Mouse (Mus musculus): ENCODE data around the gene Hoxd8.

The Hoxd8 gene

GRCm38 (mm10) chr2:74669230-74669578 lies 35.2 kb upstream of the Hoxd8 start:
- no peak for DNase-seq (ENCODE audit: inconsistent age in 2 of 2, low spot score in 1 of 2)

GRCm38 (mm10) chr2:74669650-74670235 lies 34.7 kb upstream of the Hoxd8 start:
- no peak for DNase-seq (ENCODE audit: inconsistent age in 2 of 2, low spot score in 1 of 2)

- DNase-seq (ENCODE audit: inconsistent age in 2 of 2, low spot score in 1 of 2), result no peak
These were observed 33.7 kb upstream of the Hoxd8 start for GRCm38 (mm10) chr2:74670632-74671188.

DNA sequence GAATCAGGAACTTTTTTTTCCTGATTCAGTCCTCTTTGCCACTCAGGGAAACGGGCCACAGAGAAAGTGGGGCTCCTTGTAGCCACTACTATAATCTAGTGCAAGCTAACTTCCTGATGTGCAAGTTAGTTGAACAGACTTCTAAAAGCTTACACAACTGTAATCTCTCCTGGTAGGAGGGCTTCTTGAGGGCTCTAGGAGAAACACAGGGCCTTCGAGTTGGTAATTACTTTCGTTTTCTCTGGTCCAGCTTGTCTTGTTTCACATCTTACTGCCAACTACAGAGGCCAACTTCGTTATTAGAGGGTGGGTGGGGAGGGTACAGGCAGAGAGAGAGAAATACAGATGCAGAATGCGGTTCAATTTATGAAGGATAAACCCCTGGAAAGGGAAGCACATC lies 32.6 kb upstream of the Hoxd8 start:
- DNase-seq (ENCODE audit: inconsistent age in 2 of 2, low spot score in 1 of 2), result no peak

GRCm38 (mm10) chr2:74672481-74673362 lies 31.7 kb upstream of the Hoxd8 start:
- peak; percentile 50 to 76 for DNase-seq (ENCODE audit: inconsistent age in 2 of 2, low spot score in 1 of 2)

GRCm38 (mm10) chr2:74673835-74674425 lies 30.5 kb upstream of the Hoxd8 start:
- no peak for DNase-seq (ENCODE audit: inconsistent age in 2 of 2, low spot score in 1 of 2)

- peak in 1 of 2 experiments; percentile 23 for DNase-seq (ENCODE audit: inconsistent age in 2 of 2, low spot score in 1 of 2)
These were observed 29.3 kb upstream of the Hoxd8 start, which contains the start of gene Hoxd12 for GRCm38 (mm10) chr2:74674881-74675665. Hoxd12 (plus strand) TSS chr2:74675013.

GRCm38 (mm10) chr2:74675666-74676282 lies 28.6 kb upstream of the Hoxd8 start:
- no peak for DNase-seq (ENCODE audit: inconsistent age in 2 of 2, low spot score in 1 of 2)

- DNase-seq (ENCODE audit: inconsistent age in 2 of 2, low spot score in 1 of 2), result no peak
These were observed 27.9 kb upstream of the Hoxd8 start for GRCm38 (mm10) chr2:74676376-74677052.

DNA sequence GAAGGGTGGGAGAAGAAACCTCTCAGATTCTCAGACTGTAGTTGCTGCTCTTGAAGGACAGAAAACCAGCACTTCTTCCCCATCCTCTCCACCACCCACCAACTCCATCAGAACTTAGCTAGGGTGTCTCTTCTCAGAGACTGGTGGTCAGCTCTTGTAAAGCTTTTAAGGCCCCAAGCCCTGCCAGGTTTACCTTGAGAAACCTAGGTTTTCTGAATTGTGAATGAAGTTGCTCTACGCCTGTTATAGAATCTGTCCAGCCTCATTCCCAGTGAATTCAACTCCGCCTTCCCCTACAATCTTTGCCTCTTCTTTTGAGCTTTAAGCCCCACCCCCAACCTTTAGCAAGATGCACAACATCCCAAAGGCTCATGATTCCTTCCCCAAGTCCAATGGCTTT lies 27.3 kb upstream of the Hoxd8 start:
- DNase-seq (ENCODE audit: inconsistent age in 2 of 2, low spot score in 1 of 2), result no peak

- DNase-seq (ENCODE audit: inconsistent age in 2 of 2, low spot score in 1 of 2), result no peak
These were observed 25.4 kb upstream of the Hoxd8 start, which contains the start of gene Hoxd11 for GRCm38 (mm10) chr2:74678891-74679595. Hoxd11 (plus strand) TSS chr2:74679557.

GRCm38 (mm10) chr2:74679596-74679971 lies 24.8 kb upstream of the Hoxd8 start:
- peak in 1 of 2 experiments; percentile 41 for DNase-seq (ENCODE audit: inconsistent age in 2 of 2, low spot score in 1 of 2)

DNA sequence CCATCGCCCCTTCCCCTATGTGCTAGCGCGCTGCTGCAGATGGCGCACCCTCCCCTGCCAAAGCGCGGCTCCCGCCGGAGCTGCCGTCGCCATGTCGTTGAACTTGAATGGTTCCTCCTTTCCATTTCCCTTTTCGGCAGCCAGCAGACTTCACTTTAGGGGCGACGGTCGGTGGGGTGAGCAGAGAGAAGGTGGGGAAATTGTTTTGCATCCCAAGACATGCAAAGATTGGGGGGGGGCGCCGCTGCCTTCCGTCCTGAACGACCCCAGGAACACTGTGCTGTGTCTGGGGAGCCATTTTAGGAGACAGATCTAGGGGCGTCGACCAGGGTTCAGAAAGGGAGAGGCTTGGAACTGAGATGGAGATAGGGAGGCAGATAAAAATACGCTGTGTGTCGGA lies 24.4 kb upstream of the Hoxd8 start:
- no peak for DNase-seq (ENCODE audit: inconsistent age in 2 of 2, low spot score in 1 of 2)

DNA sequence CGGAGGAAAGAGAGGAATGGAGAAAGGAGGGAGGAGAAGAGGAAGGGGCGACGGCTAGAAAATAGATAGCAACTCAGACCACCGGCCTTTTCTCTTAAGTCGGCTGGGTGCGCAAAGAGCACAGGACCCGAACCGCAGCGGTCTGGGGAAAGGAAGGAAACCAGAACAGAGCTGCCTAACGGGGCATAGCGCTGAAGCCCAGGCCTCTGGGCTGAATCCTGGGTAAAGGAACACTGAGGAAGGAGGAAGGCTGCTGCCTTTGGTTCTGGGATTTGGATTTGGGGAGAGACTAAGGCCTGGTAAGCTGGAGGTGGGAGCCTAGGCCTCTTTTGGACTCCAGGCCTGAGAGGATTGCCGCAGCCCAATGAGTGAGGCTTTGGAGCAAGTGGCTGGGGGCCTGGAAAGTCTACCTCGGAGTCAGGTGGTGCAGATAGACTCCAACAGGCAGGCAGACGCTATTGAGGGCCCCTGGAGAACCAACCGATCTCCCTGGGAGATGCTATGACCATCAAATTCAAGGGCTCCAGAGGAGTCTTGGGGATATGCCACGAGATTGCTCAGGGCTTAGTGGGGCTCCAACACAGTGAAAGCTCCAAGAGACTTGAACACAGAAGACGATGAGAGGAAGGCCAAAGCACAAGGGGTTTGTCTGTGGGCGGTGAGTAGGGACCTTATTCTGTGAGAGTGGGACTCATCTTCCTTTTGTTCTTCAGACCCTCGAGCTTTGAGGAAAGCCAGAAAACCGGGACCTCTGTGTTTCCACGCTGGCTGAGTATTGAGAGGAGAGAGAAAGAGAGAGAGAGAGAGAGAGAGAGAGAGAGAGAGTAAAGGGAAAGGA lies 23.6 kb upstream of the Hoxd8 start:
- no peak for DNase-seq (ENCODE audit: inconsistent age in 2 of 2, low spot score in 1 of 2)

DNA sequence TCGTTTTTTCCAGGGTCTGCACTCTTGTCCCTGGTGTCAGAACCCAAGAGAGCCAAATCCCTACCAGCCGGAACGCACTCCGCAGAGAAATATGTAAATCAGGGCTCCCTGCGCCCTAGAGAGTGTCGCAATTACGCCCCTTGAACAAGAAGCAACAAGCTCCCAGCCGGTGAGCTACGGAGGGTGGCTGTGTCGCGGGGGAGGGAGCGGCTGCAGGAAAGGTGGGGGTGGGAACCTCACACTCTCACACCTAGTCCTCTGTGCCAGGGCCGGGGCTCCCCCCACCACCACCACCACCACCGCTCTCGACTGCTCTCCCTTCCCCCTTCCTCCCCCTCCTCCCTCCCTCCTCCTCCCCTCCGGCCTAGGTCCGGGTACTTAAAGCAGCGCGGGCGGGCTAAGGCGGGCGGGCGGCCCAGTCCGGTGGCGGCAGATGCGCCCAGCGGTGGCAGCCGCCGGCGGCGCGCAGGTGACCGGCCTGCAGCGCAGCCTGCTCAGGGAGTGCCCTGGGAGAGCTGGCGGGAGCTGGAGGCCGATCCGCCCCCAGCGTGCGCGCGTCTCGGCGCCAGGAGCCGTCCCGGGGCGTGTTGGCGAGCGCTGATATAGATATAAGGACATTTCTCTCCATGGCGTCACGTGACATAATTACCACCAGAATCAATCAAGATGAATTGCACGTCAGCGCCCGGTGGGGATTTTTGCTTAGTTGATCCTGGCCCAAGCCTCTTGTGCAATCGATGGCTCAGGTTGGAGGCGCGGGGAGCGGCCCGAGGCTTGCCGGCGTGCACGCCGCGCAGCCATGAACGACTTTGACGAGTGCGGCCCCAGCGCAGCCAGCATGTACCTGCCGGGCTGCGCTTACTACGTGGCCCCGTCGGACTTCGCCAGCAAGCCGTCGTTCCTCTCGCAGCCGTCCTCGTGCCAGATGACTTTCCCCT lies 22.6 kb upstream of the Hoxd8 start:
- DNase-seq (ENCODE audit: inconsistent age in 2 of 2, low spot score in 1 of 2), result peak in 1 of 2 experiments; percentile 56

DNA sequence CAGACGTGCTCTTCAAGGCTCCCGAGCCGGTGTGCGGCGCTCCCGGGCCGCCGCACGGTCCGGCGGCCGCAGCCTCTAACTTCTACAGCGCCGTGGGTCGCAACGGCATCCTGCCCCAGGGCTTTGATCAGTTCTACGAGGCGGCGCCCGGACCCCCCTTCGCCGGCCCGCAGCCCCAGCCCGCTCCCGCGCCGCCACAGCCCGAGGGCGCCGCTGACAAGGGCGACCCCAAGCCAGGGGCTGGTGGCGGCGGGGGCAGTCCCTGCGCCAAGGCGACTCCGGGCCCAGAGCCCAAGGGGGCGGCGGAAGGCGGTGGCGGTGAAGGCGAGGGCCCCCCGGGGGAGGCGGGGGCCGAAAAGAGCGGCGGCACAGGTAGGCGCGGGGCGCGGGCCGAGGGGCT lies 21.6 kb upstream of the Hoxd8 start:
- no peak for DNase-seq (ENCODE audit: inconsistent age in 2 of 2, low spot score in 1 of 2)

- no peak for DNase-seq (ENCODE audit: inconsistent age in 2 of 2, low spot score in 1 of 2)
These were observed 20.9 kb upstream of the Hoxd8 start for GRCm38 (mm10) chr2:74683471-74683951.
